Mouse (Mus musculus) stomach, postnatal 0 days (tissue): ENCODE measurements at regions not wholly inside any gene's neighbourhood (a gene's known extent, or its start where the extent isn't known, plus 50 kb on each side); places are given as distances from the start of the nearest gene placed in this dataset.

Experiments used
- ATAC-seq: fragments of 200-750 bp; cut with Nextera tagmentation; 2 replicates; pipeline ENCODE4 v1.8.0; 2017; ENCODE audit not compliant: low FRiP score, low TSS enrichment
- DNase-seq: peaks from one replicate; pipeline ENCODE4 v3.0.0-alpha.2; 2016; ENCODE audit warnings: low spot score
- H3K27ac ChIP-seq: fragments of 300-500 bp; sonication (generic); replicated peaks from 2 replicates; pipeline ENCODE4 v1.5.1; 2014; ENCODE audit warnings: mild to moderate bottlenecking, control low read depth
- H3K27me3 ChIP-seq: fragments of 300-500 bp; sonication (generic); 2 replicates; pipeline ENCODE4 v1.6.1; 2014; ENCODE audit warnings: low read length; ENCODE audit not compliant: control insufficient read depth, insufficient read depth
- H3K36me3 ChIP-seq: fragments of 300-500 bp; sonication (generic); 2 replicates; pipeline ENCODE4 v1.6.1; 2014; ENCODE audit warnings: low read length, mixed read lengths; ENCODE audit not compliant: control insufficient read depth, insufficient read depth
- H3K4me1 ChIP-seq: fragments of 300-500 bp; sonication (generic); replicated peaks from 2 replicates; pipeline ENCODE4 v1.6.1; 2014; ENCODE audit warnings: antibody characterized with exemption; ENCODE audit not compliant: control insufficient read depth, insufficient read depth
- H3K4me2 ChIP-seq: fragments of 300-500 bp; sonication (generic); replicated peaks from 2 replicates; pipeline ENCODE4 v1.6.1; 2014; ENCODE audit warnings: low read depth, mild to moderate bottlenecking, control low read depth, moderate library complexity
- H3K4me3 ChIP-seq: fragments of 300-500 bp; sonication (generic); 2 replicates; pipeline ENCODE4 v1.5.1; 2014; ENCODE audit warnings: low read depth, low read length, control low read depth
- H3K9ac ChIP-seq: fragments of 300-500 bp; sonication (generic); 2 replicates; pipeline ENCODE4 v1.6.1; 2014; ENCODE audit warnings: mild to moderate bottlenecking, low read length, control low read depth, mixed read lengths
- H3K9me3 ChIP-seq: fragments of 300-500 bp; sonication (generic); 2 replicates; pipeline ENCODE4 v1.6.1; 2016; ENCODE audit warnings: low read length; ENCODE audit not compliant: control insufficient read depth
- CTCF ChIP-seq: IDR thresholded peaks from 2 replicates; pipeline ENCODE4 v1.5.1; 2016; ENCODE audit warnings: antibody characterized with exemption, low read depth, mild to moderate bottlenecking, moderate library complexity
- EP300 ChIP-seq: optimal IDR thresholded peaks from 2 replicates; pipeline ENCODE3; 2016; ENCODE audit warnings: antibody characterized with exemption
- WGBS: fragments of 180-500 bp; shearing (Covaris S2); extraction: QIAGEN DNeasy Blood & Tissue Kit; methylation state at CpG from one replicate; pipeline ENCODE4 v1.1.7; 2014; 5-methylcytosine and 5-hydroxymethylcytosine counted together

- no peaks in the 10 kb centered on the region for H3K4me1 ChIP-seq
- TF ChIP-seq CTCF (no peak), EP300 (no peak)
- no peak for ATAC-seq
- DNase-seq: no peak
- H3K9me3 ChIP-seq: no peaks in the 10 kb centered on the region
- no peaks in the 10 kb centered on the region for H3K36me3 ChIP-seq
- no peaks in the 10 kb centered on the region for H3K27me3 ChIP-seq
- no peak overlapping the region for H3K4me3 ChIP-seq
- H3K27ac ChIP-seq: no peak overlapping the region
- H3K9ac ChIP-seq: no peak overlapping the region
- 78% methylated on average over 6 of the region's 6 CpGs for WGBS
- no peak overlapping the region for H3K4me2 ChIP-seq
Measured at GRCm38 (mm10) chr4:106092676-106093070, 223.3 kb upstream of the Usp24 start.

- Histone ChIP-seq H3K27ac (no peak overlapping the region), H3K9ac (no peak overlapping the region), H3K4me2 (no peak overlapping the region), H3K9me3 (no peaks in the 10 kb centered on the region), H3K36me3 (no peaks in the 10 kb centered on the region), H3K4me3 (no peak overlapping the region), H3K27me3 (no peaks in the 10 kb centered on the region), H3K4me1 (no peaks in the 10 kb centered on the region)
- no peak for DNase-seq
- 92% methylated on average over 2 of the region's 2 CpGs for WGBS
- no peak for ATAC-seq
- TF ChIP-seq CTCF (peak; percentile 68), EP300 (no peak)
Measured at GRCm38 (mm10) chr4:106093252-106093651, 222.8 kb upstream of the Usp24 start.

- WGBS: 74% methylated on average over 11 of the region's 11 CpGs
- no peak overlapping the region for H3K4me3 ChIP-seq
- TF ChIP-seq CTCF (no peak), EP300 (no peak)
- H3K4me2 ChIP-seq: no peak overlapping the region
- H3K27me3 ChIP-seq: no peaks in the 10 kb centered on the region
- no peaks in the 10 kb centered on the region for H3K36me3 ChIP-seq
- H3K4me1 ChIP-seq: no peaks in the 10 kb centered on the region
- H3K27ac ChIP-seq: no peak overlapping the region
- H3K9me3 ChIP-seq: no peaks in the 10 kb centered on the region
- ATAC-seq: no peak
- no peak overlapping the region for H3K9ac ChIP-seq
- DNase-seq: no peak
Measured at GRCm38 (mm10) chr4:106094882-106095556, 221.0 kb upstream of the Usp24 start.

GRCm38 (mm10) chr4:106096130-106096529 lies 219.9 kb upstream of the Usp24 start:
- ATAC-seq (no peak), DNase-seq (no peak)
- no peaks in the 10 kb centered on the region for H3K9me3 ChIP-seq
- no peaks in the 10 kb centered on the region for H3K36me3 ChIP-seq
- no peak for TF ChIP-seq CTCF
- TF ChIP-seq EP300: no peak
- H3K9ac ChIP-seq: no peak overlapping the region
- no peaks in the 10 kb centered on the region for H3K4me1 ChIP-seq
- H3K4me3 ChIP-seq: no peak overlapping the region
- H3K27ac ChIP-seq: no peak overlapping the region
- H3K4me2 ChIP-seq: no peak overlapping the region
- no peaks in the 10 kb centered on the region for H3K27me3 ChIP-seq
- 44% methylated on average over 3 of the region's 3 CpGs for WGBS

- ATAC-seq (no peak), DNase-seq (no peak)
- H3K27me3 ChIP-seq: no peaks in the 10 kb centered on the region
- no peak overlapping the region for H3K27ac ChIP-seq
- no peak for TF ChIP-seq CTCF
- TF ChIP-seq EP300: no peak
- H3K4me2 ChIP-seq: no peak overlapping the region
- 0 out of 2 replicates have a peak, but pooled peaks cover 2% of the 10 kb centered on the region for H3K4me1 ChIP-seq
- H3K36me3 ChIP-seq: no peaks in the 10 kb centered on the region
- 69% methylated on average over 1 of the region's 1 CpGs for WGBS
- H3K4me3 ChIP-seq: no peak overlapping the region
- no peaks in the 10 kb centered on the region for H3K9me3 ChIP-seq
- no peak overlapping the region for H3K9ac ChIP-seq
Measured at GRCm38 (mm10) chr4:106097846-106098245, 218.2 kb upstream of the Usp24 start.

GRCm38 (mm10) chr4:106100211-106101025 lies 215.6 kb upstream of the Usp24 start:
- H3K4me1 ChIP-seq: 0 out of 2 replicates have a peak, but pooled peaks cover 2% of the 10 kb centered on the region
- H3K4me3 ChIP-seq: no peak overlapping the region
- no peaks in the 10 kb centered on the region for H3K27me3 ChIP-seq
- H3K9ac ChIP-seq: no peak overlapping the region
- 68% methylated on average over 11 of the region's 11 CpGs for WGBS
- H3K4me2 ChIP-seq: no peak overlapping the region
- no peak for ATAC-seq
- TF ChIP-seq EP300: no peak
- no peak for TF ChIP-seq CTCF
- no peaks in the 10 kb centered on the region for H3K9me3 ChIP-seq
- no peaks in the 10 kb centered on the region for H3K36me3 ChIP-seq
- DNase-seq: no peak
- no peak overlapping the region for H3K27ac ChIP-seq
